In the genomic region with DNA sequence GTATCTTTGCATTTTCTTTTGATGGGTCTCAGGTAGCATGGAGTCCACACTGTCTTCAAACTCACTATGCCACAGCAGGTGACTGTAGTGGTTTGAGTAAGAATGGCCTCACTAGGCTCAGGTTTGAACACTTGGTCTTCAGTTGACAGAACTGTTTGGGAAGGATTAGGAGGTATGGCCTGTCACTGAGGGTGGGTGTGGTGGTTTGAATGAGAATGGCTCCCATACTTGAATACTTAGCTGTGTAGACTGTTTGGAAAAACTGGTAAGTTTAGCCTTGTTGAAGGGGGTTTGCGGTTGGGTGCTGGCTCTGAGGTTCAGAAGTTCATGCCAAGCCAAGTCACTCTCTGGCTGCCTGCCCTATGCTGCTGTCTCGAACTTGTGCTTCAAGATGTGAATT, we compare ENCODE assay signal across 29 mouse cellular contexts. TPM values are rescaled to one million over a fixed set of nuclear protein-coding genes. Genes with fewer than 3 reads are reported as not detected.
DNase-seq lines count a peak whose midpoint lies in the region; ATAC-seq lines count a peak whose summit lies in the region.
"Had no signal": no experiment of that assay in that cellular context is flagged by ENCODE, and none has a peak within 500 bp of the region (broad histone marks: within the 10 kb centered on the region; RNA-seq: fewer than 3 reads in every experiment).

No protein-coding gene starts in this region.

- H3K27ac ChIP-seq in midbrain, embryonic 11.5 days (ENCODE audit: low read depth, low read length), result no peak overlapping the region
- no peak overlapping the region for H3K27ac ChIP-seq in midbrain, embryonic 16.5 days (ENCODE audit: low read length)
- H3K27ac ChIP-seq: embryonic facial prominence, embryonic 12.5 days; embryonic facial prominence, embryonic 15.5 days; gastrocnemius, adult 2 months; heart, embryonic 15.5 days; hindbrain, embryonic 14.5 days; hindbrain, postnatal 0 days had no signal

- DNase-seq in heart, adult 11 months, result peak; percentile 56
- DNase-seq in heart, postnatal 10 days, result no peak
- peak; percentile 81 for DNase-seq in midbrain, embryonic 11.5 days (ENCODE audit: low spot score, missing footprints)
- DNase-seq in ZHBTc4 (ENCODE audit: low read depth, low spot score), result peak; percentile 17
- no peak for DNase-seq in urinary bladder, adult 2 months (ENCODE audit: low spot score)
- DNase-seq: adrenal gland, postnatal 10 days; B cell, adult 2 months; cerebellum, adult 11 months; cerebellum, adult 2 months; cerebellum, adult 9-11 months; cerebellum, postnatal 25 days; forebrain, postnatal 0 days; gastrocnemius, adult 2 months; gastrocnemius, postnatal 14 days; heart, adult 18-20 months; heart, postnatal 14 days; heart, postnatal 4 days had no signal

- no peak for ATAC-seq in midbrain, embryonic 11.5 days (ENCODE audit: low FRiP score)
- ATAC-seq in midbrain, embryonic 16.5 days, result no peak
- no peak for ATAC-seq in CD4-positive, CD25-positive, alpha-beta regulatory T cell, adult 4 months
- ATAC-seq: activated CD4-positive, CD25-positive, alpha-beta regulatory T cell, adult 4 months; forebrain, embryonic 14.5 days; forebrain, postnatal 0 days; hindbrain, postnatal 0 days; inflammation-experienced regulatory T-cells, adult 6 months; Patski had no signal

- no peaks in the 10 kb centered on the region for H3K9me3 ChIP-seq in midbrain, embryonic 11.5 days (ENCODE audit: control insufficient read depth, low read length)
- H3K9me3 ChIP-seq in midbrain, embryonic 16.5 days (replicated peaks; ENCODE audit: control insufficient read depth, low read length, poor library complexity, severe bottlenecking), result 0 out of 2 replicates have a peak, but pooled peaks cover 2% of the 10 kb centered on the region
- H3K9me3 ChIP-seq: embryonic facial prominence, embryonic 12.5 days; embryonic facial prominence, embryonic 15.5 days; heart, embryonic 12.5 days; heart, embryonic 15.5 days had no signal

- no peaks in the 10 kb centered on the region for H3K27me3 ChIP-seq in midbrain, embryonic 11.5 days (ENCODE audit: control insufficient read depth, insufficient read depth, low read length)
- no peaks in the 10 kb centered on the region for H3K27me3 ChIP-seq in midbrain, embryonic 16.5 days (ENCODE audit: control insufficient read depth, insufficient read depth, low read depth, low read length)
- H3K27me3 ChIP-seq: embryonic facial prominence, embryonic 12.5 days; embryonic facial prominence, embryonic 15.5 days; heart, embryonic 12.5 days; heart, embryonic 15.5 days; Patski had no signal

- no peaks in the 10 kb centered on the region for H3K4me1 ChIP-seq in midbrain, embryonic 11.5 days (ENCODE audit: control insufficient read depth, insufficient read depth, low read length)
- no peaks in the 10 kb centered on the region for H3K4me1 ChIP-seq in midbrain, embryonic 16.5 days (ENCODE audit: control insufficient read depth, insufficient read depth, low read length)
- H3K4me1 ChIP-seq: embryonic facial prominence, embryonic 12.5 days; embryonic facial prominence, embryonic 15.5 days had no signal

- intact Hi-C loops in heart, postnatal 10 days (cut with DNase I), result no loop called here

- H3K4me3 ChIP-seq in midbrain, embryonic 11.5 days (ENCODE audit: low read depth, low read length), result no peak overlapping the region
- H3K4me3 ChIP-seq in midbrain, embryonic 16.5 days (ENCODE audit: low read depth, low read length), result no peak overlapping the region
- H3K4me3 ChIP-seq: embryonic facial prominence, embryonic 12.5 days; embryonic facial prominence, embryonic 15.5 days; gastrocnemius, adult 2 months; heart, embryonic 12.5 days; heart, embryonic 15.5 days had no signal

- no peak overlapping the region for H3K9ac ChIP-seq in midbrain, embryonic 11.5 days (ENCODE audit: low read length)
- H3K9ac ChIP-seq in midbrain, embryonic 16.5 days (ENCODE audit: low read depth, low read length), result no peak overlapping the region
- H3K9ac ChIP-seq: embryonic facial prominence, embryonic 12.5 days; embryonic facial prominence, embryonic 15.5 days; forebrain, postnatal 0 days; heart, embryonic 12.5 days; heart, embryonic 15.5 days; hindbrain, embryonic 14.5 days had no signal

- 96% methylated on average over 2 of the region's 2 CpGs for whole genome bisulfite sequencing in midbrain, embryonic 11.5 days
- 98% methylated on average over 2 of the region's 2 CpGs for WGBS in midbrain, embryonic 16.5 days

- H3K4me2 ChIP-seq in midbrain, embryonic 11.5 days, result no peak overlapping the region
- H3K4me2 ChIP-seq in midbrain, embryonic 16.5 days (ENCODE audit: low read length), result no peak overlapping the region
- H3K4me2 ChIP-seq: embryonic facial prominence, embryonic 12.5 days; embryonic facial prominence, embryonic 15.5 days; heart, embryonic 12.5 days; heart, embryonic 15.5 days; hindbrain, embryonic 14.5 days had no signal

- peaks cover 4% of the 10 kb centered on the region; the same call in 1 of the 2 replicates for H3K36me3 ChIP-seq in midbrain, embryonic 11.5 days (ENCODE audit: control insufficient read depth, insufficient read depth, low read length)
- peaks cover 17% of the 10 kb centered on the region for H3K36me3 ChIP-seq in midbrain, embryonic 16.5 days (ENCODE audit: control insufficient read depth, insufficient read depth, low read length)

RNA-seq across cellular contexts. Expression of a gene that starts 20.2 kb away (rescaled TPM):
- 10 to 100 TPM; 10.3 to 11.2 TPM for total RNA-seq in heart, postnatal 10 days (2021)
- polyA plus RNA-seq in midbrain, embryonic 11.5 days (2014; fragmentation: Nextera tagmentation; extraction: Ambion mirVana), result 9.9 and 10.1 TPM in 2 replicates
- 6.5 and 6.9 TPM in 2 replicates for polyA plus RNA-seq in midbrain, embryonic 16.5 days (2015; fragmentation: Nextera tagmentation; extraction: Ambion mirVana)
- polyA plus RNA-seq in urinary bladder, adult 2 months (2012; rRNA removed), result 14.9 and 17.8 TPM in 2 replicates
- 10 to 100 TPM; 13.9 to 19.5 TPM for polyA plus RNA-seq in CD4-positive, CD25-positive, alpha-beta regulatory T cell, adult 4 months (2017; shearing (Covaris generic))

Comparison
In these comparisons a context has a peak if more than half of its experiments do, and no peak if none do; other contexts are left out.
1. DNase-seq: peak in heart, adult 11 months (single experiment), midbrain, embryonic 11.5 days (single experiment) and ZHBTc4 (single experiment); none in heart, postnatal 10 days (0 of 2) and urinary bladder, adult 2 months (single experiment).